Mouse (Mus musculus): ENCODE results near the gene Tnrc6b. TPM values are rescaled to one million over a fixed set of nuclear protein-coding genes. Genes with fewer than 3 reads are reported as not detected.

The Tnrc6b gene
- total RNA-seq, 2 experiments from 2014 or later: 43.7 to 48.2 TPM

DNA sequence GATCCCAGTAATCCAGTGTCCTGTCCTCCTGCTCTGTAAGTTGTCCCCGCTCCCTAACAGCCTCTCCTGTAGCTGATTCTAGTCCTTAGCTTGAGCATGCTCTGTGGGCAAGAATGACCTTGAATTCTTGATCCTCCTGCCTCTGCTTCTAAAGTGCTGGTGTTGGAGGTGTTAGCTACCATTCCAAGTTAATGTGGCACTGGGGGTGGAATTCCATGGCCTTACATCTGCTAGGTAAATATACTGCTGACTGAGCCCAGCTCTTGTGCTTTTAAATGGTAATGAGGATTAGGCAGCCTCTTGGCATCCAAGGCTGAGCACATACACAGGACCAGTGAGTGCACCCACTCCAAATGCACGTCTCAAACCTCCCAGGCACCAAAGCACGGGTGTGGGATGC lies 243.7 kb downstream of the Tnrc6b start:
- no peak for DNase-seq (ENCODE audit: low spot score)

DNA sequence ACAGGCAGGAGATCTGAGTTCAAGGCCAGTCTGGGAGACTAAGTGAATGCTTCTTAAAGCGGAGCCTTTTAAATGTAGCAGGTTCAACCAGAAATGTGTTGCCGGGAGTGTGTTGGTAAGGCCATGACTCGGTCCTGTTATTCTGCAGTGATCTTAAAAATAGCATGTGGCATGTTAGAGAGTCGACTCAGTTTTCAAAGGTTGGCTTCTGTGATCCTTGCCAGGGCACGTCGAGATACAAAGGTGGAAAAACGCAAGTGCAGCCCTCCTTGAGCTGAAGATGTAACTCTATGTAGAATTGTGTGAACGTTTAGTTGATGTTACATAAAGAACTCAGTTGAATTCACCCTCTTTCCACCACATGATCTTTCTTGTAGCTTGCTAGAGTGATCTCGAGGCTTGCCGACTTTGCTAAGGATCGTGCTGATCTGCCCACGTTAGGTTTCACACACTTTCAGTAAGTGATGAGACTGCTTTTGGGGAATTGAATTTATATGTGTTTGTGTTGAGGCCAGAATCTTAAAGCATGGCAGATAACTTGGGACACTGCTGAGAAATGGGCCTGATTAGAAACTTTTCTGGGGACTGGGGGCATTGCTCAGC lies 244.8 kb downstream of the Tnrc6b start:
- peak; percentile 63 for DNase-seq (ENCODE audit: low spot score)

DNA sequence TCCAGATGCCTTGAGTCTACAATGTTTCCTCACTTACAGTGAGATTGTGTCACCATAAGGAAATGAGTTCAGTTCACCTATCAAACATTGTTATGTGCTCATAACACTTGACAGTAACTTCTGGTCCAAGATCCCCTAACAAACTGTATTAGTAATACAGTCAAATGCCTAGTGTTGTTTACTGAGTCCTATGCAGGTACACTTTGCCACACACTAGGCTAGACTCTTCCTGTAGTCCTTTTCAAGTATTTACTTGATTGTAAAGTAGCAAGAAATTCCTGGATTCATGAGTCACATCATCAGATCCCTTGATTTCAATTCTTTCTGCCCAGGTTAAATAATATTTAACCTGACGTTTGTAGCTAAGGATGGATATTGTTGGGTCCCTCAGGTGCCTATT lies 258.3 kb downstream of the Tnrc6b start:
- DNase-seq (ENCODE audit: low spot score): no peak

GRCm38 (mm10) chr15:80974311-80974710 lies 263.2 kb downstream of the Tnrc6b start:
- DNase-seq (ENCODE audit: low spot score): no peak

GRCm38 (mm10) chr15:80975666-80976065 lies 264.6 kb downstream of the Tnrc6b start:
- DNase-seq (ENCODE audit: low spot score): no peak

DNA sequence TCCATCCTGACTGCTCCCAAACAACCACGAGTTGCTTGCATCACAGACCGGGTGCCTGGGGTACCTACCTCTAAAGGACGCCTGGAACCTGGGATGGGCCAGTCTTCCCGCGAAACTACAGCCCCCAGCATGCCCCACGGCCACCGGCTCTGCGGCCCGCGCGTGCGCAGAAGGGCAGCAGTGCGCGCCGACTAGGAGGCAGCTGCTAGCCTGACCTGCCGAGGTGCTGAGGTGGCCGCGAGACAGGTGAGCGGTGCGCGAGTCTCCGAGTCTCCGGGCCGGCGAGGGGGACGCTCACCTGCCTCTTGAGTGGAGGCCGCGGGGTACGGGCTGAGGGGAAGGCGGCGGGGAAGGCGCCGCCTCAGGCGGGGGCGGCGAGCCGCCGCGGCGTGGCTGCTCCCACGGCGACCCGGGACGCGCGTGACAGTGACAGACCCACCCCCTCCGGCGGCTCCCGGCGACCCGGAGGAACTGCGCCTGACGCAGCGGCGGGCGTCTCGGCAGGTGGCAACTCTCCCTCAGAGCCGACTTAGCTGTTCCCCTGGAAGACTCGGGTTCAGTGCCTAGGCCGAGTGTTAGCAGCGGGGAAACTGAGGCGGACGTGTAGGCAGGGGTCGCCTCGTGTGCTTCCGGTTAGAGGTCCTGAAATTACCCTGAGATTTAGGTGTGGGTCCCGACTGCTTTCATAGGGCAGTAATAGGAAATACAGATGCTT lies 266.7 kb downstream of the Tnrc6b start, which contains the start of gene Sgsm3:
Sgsm3 (plus strand) TSS at position 146 of the 715 bp plus-strand sequence.
- peak; percentile 82 for DNase-seq (ENCODE audit: low spot score)

- no peak for DNase-seq (ENCODE audit: low spot score)
Measured at GRCm38 (mm10) chr15:80979611-80980010, 268.5 kb downstream of the Tnrc6b start.

GRCm38 (mm10) chr15:80981176-80981575 lies 270.1 kb downstream of the Tnrc6b start:
- no peak for DNase-seq (ENCODE audit: low spot score)

- no peak for DNase-seq (ENCODE audit: low spot score)
Measured at GRCm38 (mm10) chr15:80983264-80983663, 272.2 kb downstream of the Tnrc6b start.

DNA sequence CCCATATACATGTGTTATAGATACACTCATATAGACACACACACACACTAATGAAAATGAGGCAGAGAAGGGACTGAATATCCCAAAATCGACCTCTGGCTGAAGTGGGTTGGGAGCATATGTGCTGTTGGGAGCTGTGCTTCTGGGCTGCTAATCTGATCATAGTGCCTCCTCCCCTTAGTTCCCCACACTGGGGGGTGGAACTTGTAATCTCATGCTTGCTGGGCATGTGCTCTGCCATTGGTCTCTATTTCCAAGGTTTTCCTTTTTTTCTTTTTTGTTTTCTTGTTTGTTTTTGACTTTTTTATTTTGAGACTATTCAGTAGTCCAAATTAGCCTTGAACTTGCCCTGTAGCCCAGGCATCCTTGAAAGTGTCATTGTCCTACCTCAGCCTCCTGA lies 277.2 kb downstream of the Tnrc6b start:
- DNase-seq (ENCODE audit: low spot score): no peak

DNA sequence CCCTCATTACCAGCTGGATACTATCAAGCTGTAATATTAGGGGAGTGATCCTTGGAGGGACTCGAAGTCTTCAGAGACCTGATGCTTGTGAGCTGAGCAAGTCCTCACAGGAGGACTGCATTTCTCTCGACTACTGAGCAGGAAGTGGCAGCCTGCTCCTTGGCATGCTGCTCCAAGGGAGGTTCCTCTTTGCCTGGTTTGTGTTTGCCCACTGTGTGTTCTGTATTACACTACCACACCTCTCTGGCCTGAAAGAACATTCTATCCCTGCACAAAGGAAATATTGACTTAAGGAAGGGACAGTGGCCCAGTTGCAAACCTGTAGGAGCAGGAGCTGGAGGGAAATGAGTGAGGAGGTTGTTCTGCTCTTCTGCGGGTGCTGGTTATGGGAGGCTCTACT lies 278.6 kb downstream of the Tnrc6b start:
- no peak for DNase-seq (ENCODE audit: low spot score)

Small RNAs within 50 kb of the gene (microRNA-seq; reads per million reads assigned to microRNA genes)
- 43.6 reads per million, percentile 47 among the genes with 10 or more reads in this experiment for gene Mir5113

Other genes starting within 250 kb of the Tnrc6b start
- gene Enthd1, start 146.2 kb upstream of the Tnrc6b start, total RNA-seq (2021): not detected
- under 1 TPM; 0.18 to 0.31 TPM for gene Grap2, start 138.7 kb upstream of the Tnrc6b start, total RNA-seq (2021)
- under 1 TPM; 0.09 to 0.17 TPM for gene Fam83f, start 39.5 kb upstream of the Tnrc6b start, total RNA-seq (2021)
- 100 to 1,000 TPM; 159 to 170 TPM for gene Adsl, start 237.2 kb downstream of the Tnrc6b start, total RNA-seq (2021)